Mouse (Mus musculus) hindbrain, embryonic 15.5 days (tissue): ENCODE results near the gene Rwdd3. TPM values are rescaled to one million over a fixed set of nuclear protein-coding genes. Genes with fewer than 3 reads are reported as not detected.
A peak's percentile ranks its signal among the peaks of the same experiment; 100 is the strongest.

ENCODE experiments used
- ATAC-seq: fragments of 200-750 bp; cut with Nextera tagmentation; 2 replicates; pipeline ENCODE4 v1.8.0; 2017; ENCODE audit warnings: low read depth, moderate number of reproducible peaks, moderate TSS enrichment; ENCODE audit not compliant: low FRiP score
- H3K27ac ChIP-seq: fragments of 300-500 bp; sonication (generic); replicated peaks from 2 replicates; pipeline ENCODE4 v1.5.1; 2015; ENCODE audit warnings: mild to moderate bottlenecking, inconsistent platforms
- H3K27me3 ChIP-seq: fragments of 300-500 bp; sonication (generic); 2 replicates; pipeline ENCODE4 v1.6.1; 2015; ENCODE audit warnings: control low read depth, inconsistent platforms
- H3K36me3 ChIP-seq: fragments of 300-500 bp; sonication (generic); 2 replicates; pipeline ENCODE4 v1.6.1; 2015; ENCODE audit warnings: control low read depth, inconsistent platforms
- H3K4me1 ChIP-seq: fragments of 300-500 bp; sonication (generic); replicated peaks from 2 replicates; pipeline ENCODE4 v1.6.1; 2015; ENCODE audit warnings: control low read depth, inconsistent platforms
- H3K4me2 ChIP-seq: fragments of 300-500 bp; sonication (generic); 2 replicates; pipeline ENCODE4 v1.6.1; 2015; ENCODE audit warnings: moderate library complexity, mild to moderate bottlenecking, inconsistent platforms
- H3K4me3 ChIP-seq: fragments of 300-500 bp; sonication (generic); 2 replicates; pipeline ENCODE4 v1.5.1; 2015; ENCODE audit warnings: mild to moderate bottlenecking, inconsistent platforms
- H3K9ac ChIP-seq: fragments of 300-500 bp; sonication (generic); 2 replicates; pipeline ENCODE4 v1.6.1; 2015; ENCODE audit warnings: inconsistent platforms
- H3K9me3 ChIP-seq: fragments of 300-500 bp; sonication (generic); 2 replicates; pipeline ENCODE4 v1.6.1; 2016; ENCODE audit warnings: control low read depth, inconsistent platforms
- WGBS: fragments of 180-500 bp; shearing (Covaris S2); methylation state at CpG from one replicate; pipeline ENCODE4 v1.1.7; 2015; 5-methylcytosine and 5-hydroxymethylcytosine counted together
- polyA plus RNA-seq: library from polyadenylated mRNA; unstranded; fragments of >200 nt; fragmentation: Nextera tagmentation; extraction: Ambion mirVana; gene quantifications from 2 replicates; pipeline ENCODE4 v1.2.1, GENCODE M21; 2015

Rwdd3 gene
- polyA plus RNA-seq, 1 experiment from 2014 or later = 7.4 TPM

DNA sequence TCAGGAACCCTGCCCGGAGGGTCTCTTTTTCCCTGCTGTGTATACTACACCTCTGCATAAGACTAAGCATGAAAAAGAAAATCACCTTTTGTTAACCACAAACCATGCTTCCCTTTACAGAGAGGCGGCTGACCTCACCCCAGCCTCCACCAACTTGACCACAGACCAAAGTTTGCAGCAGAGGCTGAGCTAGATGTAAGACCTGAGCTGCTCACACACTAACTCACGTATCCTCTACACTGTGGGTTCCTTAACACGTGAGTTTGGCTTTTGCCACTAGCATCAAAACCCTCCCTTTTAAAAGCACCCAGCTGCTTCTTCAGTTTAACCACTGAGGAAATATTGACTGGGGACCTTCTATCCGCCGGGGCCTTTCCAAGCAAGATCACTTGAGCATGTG, 64.0 kb downstream of the Rwdd3 start:
- 88% methylated on average over 6 of the region's 6 CpGs for WGBS
- no peak overlapping the region for H3K4me2 ChIP-seq
- no peak overlapping the region for H3K4me3 ChIP-seq

DNA sequence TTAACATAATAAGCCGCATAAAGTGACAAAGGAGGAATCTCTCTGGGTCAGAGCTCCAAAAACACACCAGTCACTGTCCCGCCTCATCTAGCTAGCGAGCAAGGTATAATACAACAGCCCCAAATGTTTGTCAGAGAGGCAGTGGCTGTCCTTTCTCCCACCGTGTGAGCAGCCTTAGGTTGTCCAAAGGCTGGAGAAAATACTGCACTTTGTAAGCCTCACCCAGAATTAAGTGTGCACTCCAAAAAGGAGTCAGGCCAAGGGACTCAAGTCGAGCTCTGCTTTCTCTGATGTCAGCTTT, 66.1 kb downstream of the Rwdd3 start:
- no peak overlapping the region for H3K4me3 ChIP-seq
- no peaks in the 10 kb centered on the region for H3K9me3 ChIP-seq
- no peaks in the 10 kb centered on the region for H3K36me3 ChIP-seq
- no peak overlapping the region for H3K9ac ChIP-seq
- peak overlapping the region; percentile 46 for H3K4me2 ChIP-seq
- H3K27me3 ChIP-seq = no peaks in the 10 kb centered on the region
- no peak overlapping the region for H3K27ac ChIP-seq
- ATAC-seq = no peak
- 74% methylated on average over 5 of the region's 5 CpGs for WGBS
- peaks cover 5% of the 10 kb centered on the region; the same call in 1 of the 2 replicates for H3K4me1 ChIP-seq

More for the DNA sequence above, 64.0 kb downstream of the Rwdd3 start:
- no peak for ATAC-seq
- Histone ChIP-seq H3K27me3 (no peaks in the 10 kb centered on the region), H3K9me3 (no peaks in the 10 kb centered on the region), H3K36me3 (no peaks in the 10 kb centered on the region), H3K4me1 (peaks cover 5% of the 10 kb centered on the region; the same call in 1 of the 2 replicates), H3K9ac (no peak overlapping the region), H3K27ac (no peak overlapping the region)

Other genes with a start within 250 kb of the Rwdd3 start
- 2.5 and 2.6 TPM in 2 replicates for gene Tmem56, start 111.4 kb upstream of the Rwdd3 start, polyA plus RNA-seq
- 34.6 and 38.0 TPM in 2 replicates for gene Alg14, start 120.1 kb upstream of the Rwdd3 start, polyA plus RNA-seq